Mouse (Mus musculus) fat pad, adult 2 months (tissue): ENCODE measurements around the gene Maml2.

Source experiments
- DNase-seq: peaks from one replicate; pipeline ENCODE4 v3.0.0-alpha.2; 2011; ENCODE audit warnings: low read depth, low spot score; ENCODE audit errors: extremely low read depth

The Maml2 gene

DNA sequence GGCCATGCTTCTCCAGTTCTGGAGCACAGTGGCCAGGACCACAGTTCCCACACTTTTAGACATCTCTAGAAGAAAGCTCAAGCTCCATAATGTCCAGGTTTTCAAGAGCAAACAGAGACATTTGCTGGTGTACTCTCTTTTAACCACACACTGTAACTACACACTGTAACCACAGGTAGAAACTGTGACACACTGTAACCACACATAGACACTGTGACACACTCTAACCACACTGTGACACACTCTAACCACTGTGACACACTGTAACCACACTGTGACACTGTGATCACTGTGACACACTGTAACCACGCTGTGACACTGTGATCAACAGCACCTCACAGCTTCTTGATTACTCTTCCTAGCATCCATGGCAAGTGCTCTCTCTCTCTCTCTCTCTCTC, 148.5 kb downstream of the Maml2 start:
- no peak for DNase-seq

DNA sequence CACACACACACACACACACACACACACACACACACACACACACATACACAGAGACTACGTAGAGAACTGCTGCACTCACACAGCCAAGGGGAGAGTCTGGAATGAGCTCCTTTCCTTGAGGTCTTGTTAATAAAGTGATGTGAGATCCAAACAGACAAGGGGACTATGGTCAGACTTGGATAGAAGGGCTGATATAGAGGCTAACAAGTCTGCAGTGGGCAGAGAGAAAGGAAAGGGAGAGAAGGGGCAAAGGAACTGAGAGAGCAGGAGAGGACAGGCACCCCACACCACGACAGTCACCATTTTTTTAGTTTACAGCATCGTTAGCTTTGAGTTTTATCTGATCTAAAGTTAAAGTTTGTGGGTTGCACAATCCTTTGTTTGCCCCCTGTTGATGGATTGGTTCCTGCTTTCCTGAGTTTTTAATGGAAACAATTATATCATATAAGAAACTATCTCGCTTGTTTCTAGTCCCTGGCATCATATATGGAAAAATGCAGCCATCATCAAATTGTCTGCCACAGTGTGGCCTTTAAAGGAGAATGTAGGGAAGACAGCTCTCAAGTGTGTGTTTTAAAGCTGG, 149.0 kb downstream of the Maml2 start, which contains the start of gene Gm17571:
Gene Gm17571, minus strand, starts transcription at position 51 of the 583 bp plus-strand sequence.
- DNase-seq, result no peak

DNA sequence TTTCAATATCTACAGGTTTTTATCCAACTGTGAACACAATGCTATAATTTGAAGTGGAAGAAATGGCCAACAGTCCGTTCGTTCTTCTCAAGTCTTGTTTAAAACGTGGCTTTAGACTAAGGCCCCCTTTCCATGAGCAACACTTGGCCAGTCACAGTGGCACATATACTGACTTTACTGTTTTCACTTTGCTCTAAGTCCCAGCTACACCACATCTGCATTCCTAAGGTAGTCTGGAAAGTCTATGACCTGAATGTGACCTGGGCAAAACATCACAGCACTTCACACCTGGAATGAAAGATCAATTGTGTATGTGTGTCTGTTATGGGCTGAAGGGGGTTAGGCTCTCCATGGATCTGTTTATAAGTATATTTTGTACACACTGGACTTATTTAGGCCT, 151.0 kb downstream of the Maml2 start:
- DNase-seq, result no peak

DNA sequence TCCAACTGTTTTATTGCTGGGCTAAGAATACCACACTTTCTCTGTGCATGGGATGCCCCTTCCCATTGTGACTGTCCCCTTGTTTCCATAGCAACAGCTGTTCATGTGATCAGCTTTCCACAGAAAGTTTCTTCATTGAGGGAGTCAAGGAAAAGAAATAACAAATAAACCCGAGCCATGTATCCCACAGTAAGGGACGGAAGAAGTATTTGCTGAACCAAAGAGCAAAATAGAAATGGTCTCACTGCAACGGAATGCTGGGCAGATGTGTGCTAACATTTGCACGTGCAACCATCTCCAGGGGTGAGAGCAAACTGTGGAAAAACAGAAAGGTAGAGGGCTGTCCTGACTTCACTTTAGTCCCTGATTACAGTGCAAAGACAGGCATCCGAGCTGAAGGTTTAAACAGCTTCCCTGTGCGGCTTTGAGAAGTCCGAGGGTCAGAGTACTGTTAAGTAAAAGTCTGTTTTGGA, 156.9 kb downstream of the Maml2 start:
- DNase-seq, result no peak

DNA sequence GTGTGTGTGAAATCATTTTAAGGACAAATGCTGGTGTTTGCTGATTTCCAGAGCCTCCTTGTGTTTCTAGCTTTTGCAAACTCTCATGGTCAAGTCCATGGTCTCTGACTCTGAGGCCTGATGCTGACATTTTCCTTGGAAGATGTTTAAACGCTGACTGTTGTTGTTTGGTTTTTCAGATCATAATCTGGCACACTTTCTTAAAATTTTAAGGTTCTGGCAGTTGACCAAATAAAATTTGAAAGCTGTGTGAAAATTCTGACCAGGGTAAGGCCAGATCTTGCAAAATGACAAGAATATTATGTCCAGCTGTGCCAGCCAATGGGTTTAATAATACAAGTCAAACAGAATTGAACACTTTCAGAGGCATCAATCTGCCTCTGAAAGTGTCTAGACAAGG, 157.5 kb downstream of the Maml2 start:
- DNase-seq, result no peak

DNA sequence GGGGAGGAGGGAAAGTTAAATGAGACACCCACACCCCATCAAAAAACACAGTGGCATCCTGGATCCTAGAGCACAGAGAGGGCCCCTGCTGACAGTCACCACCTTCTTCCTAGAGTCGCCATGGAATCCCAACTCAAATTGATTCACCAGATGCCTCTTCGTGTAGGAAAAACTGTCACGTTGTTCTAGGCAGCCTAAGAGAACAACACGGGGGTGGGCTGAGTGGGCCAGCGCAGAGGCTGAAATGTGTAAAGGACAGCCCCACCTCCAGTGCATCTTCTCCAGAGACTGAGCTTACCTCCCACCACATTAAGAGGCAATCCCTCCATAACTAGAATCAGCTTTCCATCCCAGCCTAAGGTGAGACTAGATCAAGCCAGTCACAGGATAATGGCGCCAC, 160.0 kb downstream of the Maml2 start:
- DNase-seq, result no peak

DNA sequence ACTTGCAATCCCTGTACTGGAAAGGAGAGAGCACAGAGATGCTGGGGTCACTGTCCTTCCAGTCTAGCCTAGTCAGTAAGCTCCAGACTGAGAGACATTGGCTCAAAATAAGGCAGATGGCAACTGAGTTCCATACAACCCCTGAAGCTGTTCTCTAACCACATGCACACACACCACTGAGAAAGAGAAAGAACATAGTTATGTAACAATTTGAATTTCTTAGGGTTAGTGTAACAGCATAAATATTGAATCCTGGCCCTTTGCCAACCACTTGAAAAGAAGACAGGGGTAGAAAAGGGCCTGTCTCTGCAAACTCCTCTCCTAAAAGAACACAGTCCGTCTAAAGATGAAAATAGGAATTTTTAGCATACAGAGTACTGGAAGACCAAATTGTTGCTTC, 161.6 kb downstream of the Maml2 start:
- DNase-seq, result no peak

DNA sequence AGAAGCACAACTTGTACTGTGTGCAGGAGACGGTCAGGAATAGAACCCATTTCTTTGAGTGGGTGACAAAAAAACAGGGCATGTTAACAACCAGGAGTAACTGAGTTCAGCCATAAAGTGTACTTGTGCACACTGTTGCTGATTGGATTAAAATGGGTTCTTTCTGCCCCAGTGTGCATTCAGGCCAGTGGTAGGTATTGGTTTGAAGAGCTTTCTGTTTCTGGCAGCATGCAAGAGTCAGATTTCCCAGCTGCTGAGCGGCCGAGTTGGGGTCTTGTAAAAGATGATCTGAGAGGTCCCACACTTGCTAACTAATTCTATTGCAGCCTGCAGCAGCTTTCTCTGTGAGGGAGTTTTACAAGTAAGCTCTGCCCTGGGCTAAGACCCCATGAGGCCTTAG, 162.3 kb downstream of the Maml2 start:
- no peak for DNase-seq

DNA sequence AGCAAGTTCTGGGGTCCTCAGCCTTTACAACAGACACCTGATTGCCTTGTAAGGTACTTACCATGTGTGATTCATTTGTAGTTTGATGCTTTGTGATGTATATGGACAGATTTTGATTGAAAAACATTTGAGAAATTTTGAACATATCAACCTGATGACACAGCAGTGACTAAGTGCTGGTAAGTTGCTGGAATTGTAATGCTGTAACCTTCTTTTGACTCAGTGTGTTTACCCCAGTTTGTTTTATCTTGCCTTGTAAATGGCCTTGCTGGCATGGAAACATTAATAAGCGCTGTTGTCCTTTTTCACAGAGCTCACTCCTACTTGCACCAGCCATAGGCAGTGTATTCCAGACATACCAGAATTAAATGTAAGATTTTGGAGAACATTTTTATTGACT, 163.2 kb downstream of the Maml2 start:
- DNase-seq, result no peak

DNA sequence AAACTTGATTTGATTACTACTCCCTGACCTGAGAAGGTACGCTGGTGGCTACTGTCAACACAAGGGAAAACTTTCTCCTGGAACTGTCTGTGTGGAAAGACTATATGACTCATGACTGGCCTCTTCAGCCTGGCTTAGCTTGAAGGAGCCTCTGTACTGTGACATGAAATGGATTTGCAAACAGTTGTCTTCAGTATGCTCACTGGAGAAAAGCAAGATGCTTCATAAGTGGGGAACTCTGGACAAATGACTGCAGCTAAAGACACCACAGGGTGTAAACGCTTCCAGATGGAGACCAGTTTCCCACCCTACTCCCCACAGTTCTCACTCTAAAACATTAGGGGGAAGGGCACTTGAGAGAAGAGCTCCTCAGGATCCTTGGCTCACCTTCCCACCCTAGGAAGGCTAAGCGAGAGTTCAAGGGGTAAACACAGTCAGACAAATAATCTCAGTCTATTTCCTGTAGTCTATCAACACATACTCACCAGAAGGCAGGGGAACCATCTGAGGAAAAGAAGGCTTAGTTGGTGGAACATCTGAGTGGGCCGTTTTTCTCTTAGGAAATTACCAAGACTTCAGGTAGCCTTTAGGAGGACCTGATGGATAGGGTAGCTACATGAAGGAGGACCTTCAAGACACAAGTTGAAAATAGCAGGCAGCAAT, 167.7 kb downstream of the Maml2 start:
- DNase-seq, result no peak

DNA sequence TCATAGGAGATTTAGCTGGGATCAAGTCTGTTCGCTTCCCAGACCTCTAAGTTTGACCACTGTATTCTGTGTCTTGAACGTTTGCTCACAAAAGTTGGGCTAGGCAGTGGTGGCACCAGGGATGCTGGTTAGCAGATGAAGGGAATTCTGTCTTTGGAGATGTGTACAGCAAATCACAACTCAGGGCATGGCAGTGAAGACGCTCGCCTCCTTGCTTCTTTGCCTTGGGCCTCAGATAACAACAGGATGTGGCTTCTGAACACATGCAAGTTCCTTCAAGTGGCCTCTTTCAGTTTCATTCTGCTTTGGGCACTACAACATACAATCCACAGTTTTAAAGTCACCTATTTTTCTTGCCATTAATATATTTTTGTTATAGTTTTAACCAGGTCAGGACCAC, 168.6 kb downstream of the Maml2 start:
- no peak for DNase-seq

DNA sequence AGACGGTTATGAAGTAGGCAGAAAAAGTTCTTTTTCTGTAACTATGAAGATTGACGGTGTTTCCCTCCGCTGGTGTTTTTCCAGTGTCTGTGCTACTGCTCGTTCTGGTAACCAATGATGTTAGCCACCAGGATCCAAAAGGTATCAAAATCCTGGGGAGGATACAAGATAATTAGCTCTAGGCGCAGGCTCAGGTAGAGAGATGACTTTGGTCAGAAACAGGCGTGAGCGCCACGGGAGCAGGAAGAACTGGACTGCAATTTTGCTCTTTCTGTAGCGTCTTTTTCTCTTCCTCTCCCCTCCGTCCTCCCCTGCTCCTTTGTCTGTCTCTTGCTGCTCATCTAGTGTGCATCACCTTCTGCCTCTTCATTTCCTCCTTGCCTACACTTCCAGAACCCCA, 169.1 kb downstream of the Maml2 start:
- DNase-seq, result no peak

DNA sequence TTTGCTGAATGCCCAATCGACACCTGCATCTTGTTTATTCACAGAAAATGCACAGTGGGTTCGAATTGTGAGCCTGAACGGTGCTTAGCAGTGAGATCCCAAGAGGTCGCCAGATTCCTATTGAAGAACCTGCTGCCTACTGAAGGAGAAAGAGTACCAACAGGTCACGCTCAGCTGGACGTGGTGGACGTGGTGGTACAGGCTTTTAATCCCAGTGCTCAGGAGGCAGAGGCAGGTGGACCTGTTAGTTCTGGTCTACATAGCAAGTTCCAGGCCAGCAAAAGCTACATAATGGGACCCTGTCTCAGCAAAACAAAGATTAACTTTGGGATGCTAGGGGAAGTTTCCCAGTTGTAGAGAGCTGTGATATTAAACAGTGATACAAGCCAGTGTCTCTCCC, 170.0 kb downstream of the Maml2 start:
- DNase-seq, result no peak

DNA sequence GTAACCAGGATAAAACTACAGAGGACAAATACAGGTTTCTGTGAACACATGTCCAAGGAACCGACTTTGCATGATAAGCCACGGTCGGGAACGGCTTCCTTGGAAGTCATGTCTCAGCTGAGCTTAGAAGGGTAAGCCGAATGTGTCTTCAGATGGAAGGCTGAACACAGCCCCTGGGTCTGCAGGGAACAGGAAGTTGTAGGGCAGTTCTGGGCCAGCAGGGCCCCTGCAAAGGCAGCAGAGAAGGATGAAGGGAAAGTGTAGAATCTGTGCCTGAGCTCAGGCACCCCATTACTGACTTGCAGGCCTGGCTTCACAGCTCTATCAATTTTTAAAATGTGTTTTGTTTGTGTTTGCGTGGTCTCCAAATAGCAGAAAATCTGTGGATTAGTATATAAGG, 171.0 kb downstream of the Maml2 start:
- no peak for DNase-seq

DNA sequence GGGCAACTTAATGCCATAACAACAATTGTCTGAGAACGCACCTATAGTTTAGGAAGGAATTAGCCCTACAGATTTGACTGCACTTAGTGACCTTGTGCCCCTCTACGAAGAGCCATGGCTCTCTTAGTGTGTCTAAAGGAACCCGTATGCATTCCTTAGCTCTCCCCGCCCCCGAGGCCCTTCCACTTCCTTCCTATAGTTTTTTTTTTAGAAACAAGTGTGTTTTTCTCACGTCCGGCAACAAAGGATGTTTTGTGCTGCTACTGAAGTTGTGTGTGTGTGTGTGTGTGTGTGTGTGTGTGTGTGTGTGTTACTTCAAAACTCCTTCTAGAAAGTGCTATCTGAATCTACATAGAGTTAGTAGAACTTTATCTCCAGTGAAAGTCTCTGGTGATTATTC, 172.3 kb downstream of the Maml2 start:
- DNase-seq, result no peak

DNA sequence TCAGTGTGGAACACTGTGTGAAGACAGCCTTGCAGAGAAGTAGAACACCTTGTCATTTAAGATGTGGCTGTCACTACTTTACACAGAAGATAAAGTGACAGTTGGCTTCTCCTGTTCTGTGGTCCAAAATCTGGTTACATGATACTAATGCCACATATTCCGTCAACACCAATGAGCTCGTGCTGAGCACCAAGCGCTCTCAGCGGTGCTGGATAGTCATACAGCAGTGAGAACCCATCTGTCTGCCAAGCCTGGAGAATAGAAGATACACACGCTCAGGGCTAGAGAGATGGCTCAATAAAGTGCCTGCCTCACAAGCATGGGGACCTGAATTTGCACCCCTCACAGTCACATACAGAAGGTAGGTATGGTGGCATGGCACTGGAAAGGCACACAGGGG, 177.2 kb downstream of the Maml2 start:
- DNase-seq, result no peak

DNA sequence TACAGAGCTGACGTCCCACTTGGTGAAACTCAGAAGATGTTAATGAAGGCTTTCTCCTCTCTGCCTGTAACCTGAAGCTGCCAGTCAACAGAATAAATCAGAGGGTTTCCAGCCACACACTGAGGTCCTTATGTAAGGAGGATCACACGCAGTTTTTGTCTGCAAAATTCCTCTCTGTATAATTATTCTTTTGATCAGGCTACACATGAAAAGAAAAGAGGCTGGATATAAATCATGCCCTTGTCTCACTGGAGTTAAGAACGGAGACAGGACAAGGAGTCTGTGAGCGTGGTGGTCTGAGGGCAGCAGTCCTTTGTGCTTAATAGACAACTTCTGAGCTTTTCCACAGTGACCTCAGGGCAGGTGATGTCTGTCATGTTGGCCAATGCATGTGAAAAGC, 181.5 kb downstream of the Maml2 start:
- no peak for DNase-seq

DNA sequence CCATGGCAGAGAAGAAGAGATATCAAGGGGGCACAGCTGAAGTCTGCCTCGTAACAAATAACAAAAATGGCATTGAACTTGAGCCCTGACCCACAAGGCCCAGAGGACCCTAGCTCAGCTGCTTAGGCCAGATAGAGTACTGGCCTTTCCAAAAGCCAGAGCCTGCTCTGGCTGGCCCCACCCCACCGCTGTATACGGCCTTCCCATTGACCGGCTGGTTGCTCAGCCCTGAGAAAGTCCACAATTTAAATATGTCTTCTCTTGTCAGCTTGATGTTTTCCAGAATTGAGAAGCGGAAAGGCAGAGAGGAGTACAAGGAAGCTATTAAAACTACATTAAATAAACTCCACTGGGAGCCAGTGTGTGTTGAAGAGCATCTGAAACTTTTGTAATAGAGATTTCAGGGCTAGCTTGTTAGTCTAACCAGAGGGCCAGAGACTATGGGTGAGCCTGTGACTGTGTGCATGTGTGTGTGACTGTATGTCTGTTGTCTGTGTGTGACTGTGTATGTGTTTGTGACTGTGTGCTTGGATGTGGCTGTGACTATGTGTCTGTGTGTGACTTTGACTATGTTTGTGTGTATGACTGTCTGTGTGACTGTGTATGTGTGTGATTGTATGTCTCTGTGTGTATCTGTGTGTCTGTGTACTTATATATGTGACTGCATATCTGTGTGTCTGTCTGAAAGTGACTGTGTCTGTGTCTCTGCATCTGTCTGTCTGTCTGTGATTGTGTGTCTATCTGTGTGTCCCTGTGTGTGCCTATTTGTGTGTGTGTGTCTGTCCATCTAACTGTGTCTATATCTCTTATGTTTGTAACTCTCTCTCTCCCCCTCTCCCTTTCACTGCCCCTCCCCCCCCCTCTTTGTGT, 185.7 kb downstream of the Maml2 start:
- no peak for DNase-seq

DNA sequence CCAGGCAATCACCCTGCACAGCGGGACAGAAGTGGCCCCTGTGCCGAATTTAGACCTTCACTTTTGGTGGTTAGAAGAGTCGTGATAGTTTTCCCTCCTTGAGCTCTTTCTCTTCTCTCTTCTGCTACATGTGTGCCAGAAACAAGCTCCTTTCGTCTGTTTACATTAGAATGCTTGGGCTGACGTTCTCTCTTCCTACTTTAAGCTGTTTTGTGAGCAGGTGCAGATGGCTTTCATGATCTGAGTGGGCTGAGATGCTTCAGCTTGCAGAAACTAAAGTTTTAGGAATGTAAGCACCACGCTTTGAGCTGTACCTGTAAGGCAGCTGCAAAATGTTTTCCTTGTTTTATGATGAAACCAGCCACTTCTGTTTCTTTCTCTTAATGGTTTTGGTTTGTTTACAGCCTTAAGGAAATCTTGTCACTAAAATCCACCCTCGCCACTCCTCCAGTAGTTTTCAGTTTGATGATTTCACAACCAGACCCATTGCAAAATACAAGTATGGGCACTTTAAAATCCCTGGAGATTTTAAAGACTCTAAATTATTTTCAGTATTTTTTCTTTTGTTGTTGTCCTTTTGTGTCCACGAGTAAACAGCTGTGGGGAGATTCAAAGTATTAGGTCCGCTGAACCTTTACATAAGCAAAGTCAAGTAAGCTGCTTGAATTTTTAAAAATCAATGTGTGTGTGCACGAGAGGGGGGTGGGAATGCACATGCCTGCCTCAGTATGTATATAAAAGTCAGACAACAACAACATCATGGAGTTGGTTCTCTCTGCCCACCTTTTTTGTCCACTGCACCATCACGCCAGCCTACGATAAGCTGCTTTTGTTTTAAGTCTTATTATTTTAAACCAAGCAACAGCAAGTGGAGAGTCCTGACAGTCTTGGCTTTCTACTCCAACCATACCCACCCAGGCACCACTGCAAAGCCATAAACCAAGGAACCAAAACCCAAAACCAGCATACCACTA, 186.8 kb downstream of the Maml2 start:
- DNase-seq, result no peak

DNA sequence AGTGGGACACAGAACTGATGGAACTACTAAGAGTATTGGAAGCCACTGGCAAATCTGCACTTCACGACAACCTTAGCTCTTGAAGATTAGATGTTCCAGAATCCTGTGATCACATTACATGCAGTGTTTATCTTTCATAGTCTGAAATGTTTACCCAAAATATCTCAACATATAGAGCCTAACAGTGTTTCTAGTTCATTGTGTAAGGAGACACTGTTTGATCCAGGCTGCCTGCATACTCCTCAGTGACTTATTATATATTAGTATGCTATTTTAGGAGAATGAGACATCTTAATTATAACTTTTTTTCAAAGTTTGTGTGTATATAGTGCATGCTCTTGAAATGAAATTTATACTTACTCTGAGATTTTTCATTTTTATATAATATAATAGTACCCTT, 188.2 kb downstream of the Maml2 start:
- DNase-seq, result no peak

DNA sequence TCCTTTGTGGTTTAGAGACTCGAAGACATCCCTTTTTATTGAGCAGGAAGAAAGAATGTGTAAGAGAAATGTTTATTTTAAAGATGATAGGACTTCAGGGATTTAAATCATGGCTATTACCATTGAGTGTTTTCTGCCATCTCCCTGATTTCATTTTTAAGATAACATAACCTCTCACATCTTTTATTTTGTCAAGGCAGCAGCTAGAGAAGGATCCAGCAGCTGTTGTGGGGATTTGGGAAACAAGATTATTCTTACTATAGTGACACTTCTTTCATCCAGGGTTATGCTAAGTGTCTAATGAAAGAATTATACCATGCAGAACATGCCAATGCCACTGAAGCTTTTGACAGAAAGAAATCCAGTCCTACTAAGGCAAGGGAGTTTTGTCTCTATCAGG, 193.3 kb downstream of the Maml2 start:
- DNase-seq, result no peak
